Mouse (Mus musculus): ENCODE measurements around the gene Higd2a. TPM values are rescaled to one million over a fixed set of nuclear protein-coding genes. Genes with fewer than 3 reads are reported as not detected.

Higd2a gene
- polyA plus RNA-seq, 1 experiment from 2014 or later: 260 TPM

- H3K36me3 ChIP-seq (ENCODE audit: control insufficient read depth, insufficient read depth, low read length): peaks cover 12% of the 10 kb centered on the region; the same call in 1 of the 2 replicates
- ATAC-seq: peak; percentile 95
- peaks cover 7% of the 10 kb centered on the region for H3K4me1 ChIP-seq (ENCODE audit: control insufficient read depth, insufficient read depth, low read length)
- peak within 1 kb of the TSS; percentile 95 for H3K4me3 ChIP-seq (ENCODE audit: low read length)
- H3K27me3 ChIP-seq (replicated peaks; ENCODE audit: control insufficient read depth, insufficient read depth, low read length): no peaks in the 10 kb centered on the region
- H3K9me3 ChIP-seq (ENCODE audit: control insufficient read depth, low read length): no peaks in the 10 kb centered on the region
- WGBS: under 1% methylated on average over 27 of the region's 27 CpGs
- peak within 1 kb of the TSS; percentile 97 for H3K9ac ChIP-seq (ENCODE audit: low read depth, low read length)
- peak within 1 kb of the TSS; percentile 80 for H3K4me2 ChIP-seq (ENCODE audit: low read depth, low read length)
- peak within 1 kb of the TSS; percentile 58 for H3K27ac ChIP-seq (ENCODE audit: low read length)
These were observed 24.8 kb upstream of the Higd2a start, which contains the start of gene 4833439L19Rik for GRCm38 (mm10) chr13:54565201-54565581. 4833439L19Rik (minus strand) TSS chr13:54565435.

GRCm38 (mm10) chr13:54565594-54566345 lies 24.2 kb upstream of the Higd2a start:
- Histone ChIP-seq H3K4me2 (ENCODE audit: low read depth, low read length) (peak overlapping the region; percentile 78), H3K4me3 (ENCODE audit: low read length) (peak overlapping the region; percentile 95), H3K36me3 (ENCODE audit: control insufficient read depth, insufficient read depth, low read length) (peaks cover 6% of the 10 kb centered on the region; the same call in 1 of the 2 replicates), H3K27me3 (replicated peaks; ENCODE audit: control insufficient read depth, insufficient read depth, low read length) (no peaks in the 10 kb centered on the region), H3K9ac (ENCODE audit: low read depth, low read length) (0 out of 2 replicates have a peak overlapping the region, but pooled peaks have one; percentile 31), H3K27ac (ENCODE audit: low read length) (peak overlapping the region; percentile 53), H3K9me3 (ENCODE audit: control insufficient read depth, low read length) (no peaks in the 10 kb centered on the region), H3K4me1 (ENCODE audit: control insufficient read depth, insufficient read depth, low read length) (peaks cover 7% of the 10 kb centered on the region)
- 43% methylated on average over 8 of the region's 8 CpGs for WGBS
- ATAC-seq: peak; percentile 63

DNA sequence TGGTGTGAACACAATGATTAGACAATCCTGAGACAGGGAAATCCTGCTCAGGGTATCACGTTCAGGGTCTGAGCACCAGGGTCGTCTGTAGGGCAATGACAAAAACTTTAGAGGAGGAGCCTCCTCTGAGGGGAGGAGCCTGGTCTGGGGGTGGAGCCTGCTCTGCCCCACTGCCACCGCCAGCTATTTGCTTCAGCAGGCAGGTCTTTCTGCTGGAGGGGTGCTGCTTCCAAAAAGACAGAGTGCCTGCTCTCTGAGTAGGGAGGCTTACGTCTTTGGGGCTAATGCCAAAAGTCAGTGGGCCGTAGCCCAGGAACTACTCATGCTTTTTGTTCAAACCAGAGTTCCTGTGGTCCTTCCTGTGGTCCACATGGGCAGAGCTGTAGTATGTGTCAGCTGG lies 21.6 kb upstream of the Higd2a start:
- Histone ChIP-seq H3K36me3 (ENCODE audit: control insufficient read depth, insufficient read depth, low read length) (no peaks in the 10 kb centered on the region), H3K27ac (ENCODE audit: low read length) (no peak overlapping the region), H3K9ac (ENCODE audit: low read depth, low read length) (no peak overlapping the region), H3K9me3 (ENCODE audit: control insufficient read depth, low read length) (no peaks in the 10 kb centered on the region), H3K4me1 (ENCODE audit: control insufficient read depth, insufficient read depth, low read length) (peaks cover 7% of the 10 kb centered on the region), H3K4me2 (ENCODE audit: low read depth, low read length) (no peak overlapping the region), H3K4me3 (ENCODE audit: low read length) (no peak overlapping the region), H3K27me3 (replicated peaks; ENCODE audit: control insufficient read depth, insufficient read depth, low read length) (no peaks in the 10 kb centered on the region)
- 55% methylated on average over 5 of the region's 5 CpGs for WGBS
- ATAC-seq: no peak

GRCm38 (mm10) chr13:54569282-54569681 lies 20.7 kb upstream of the Higd2a start:
- H3K4me3 ChIP-seq (ENCODE audit: low read length): no peak overlapping the region
- H3K27me3 ChIP-seq (replicated peaks; ENCODE audit: control insufficient read depth, insufficient read depth, low read length): no peaks in the 10 kb centered on the region
- WGBS: 41% methylated on average over 1 of the region's 1 CpGs
- H3K36me3 ChIP-seq (ENCODE audit: control insufficient read depth, insufficient read depth, low read length): no peaks in the 10 kb centered on the region
- H3K27ac ChIP-seq (ENCODE audit: low read length): no peak overlapping the region
- H3K9ac ChIP-seq (ENCODE audit: low read depth, low read length): no peak overlapping the region
- H3K9me3 ChIP-seq (ENCODE audit: control insufficient read depth, low read length): no peaks in the 10 kb centered on the region
- no peak overlapping the region for H3K4me2 ChIP-seq (ENCODE audit: low read depth, low read length)
- ATAC-seq: no peak
- peaks cover 3% of the 10 kb centered on the region for H3K4me1 ChIP-seq (ENCODE audit: control insufficient read depth, insufficient read depth, low read length)

GRCm38 (mm10) chr13:54570736-54571135 lies 19.3 kb upstream of the Higd2a start:
- Histone ChIP-seq H3K27ac (ENCODE audit: low read length) (no peak overlapping the region), H3K4me3 (ENCODE audit: low read length) (no peak overlapping the region), H3K9ac (ENCODE audit: low read depth, low read length) (no peak overlapping the region), H3K9me3 (ENCODE audit: control insufficient read depth, low read length) (no peaks in the 10 kb centered on the region), H3K36me3 (ENCODE audit: control insufficient read depth, insufficient read depth, low read length) (no peaks in the 10 kb centered on the region), H3K27me3 (replicated peaks; ENCODE audit: control insufficient read depth, insufficient read depth, low read length) (no peaks in the 10 kb centered on the region), H3K4me2 (ENCODE audit: low read depth, low read length) (no peak overlapping the region), H3K4me1 (ENCODE audit: control insufficient read depth, insufficient read depth, low read length) (peaks cover 6% of the 10 kb centered on the region; the same call in 1 of the 2 replicates)
- 79% methylated on average over 4 of the region's 4 CpGs for WGBS
- ATAC-seq: no peak

DNA sequence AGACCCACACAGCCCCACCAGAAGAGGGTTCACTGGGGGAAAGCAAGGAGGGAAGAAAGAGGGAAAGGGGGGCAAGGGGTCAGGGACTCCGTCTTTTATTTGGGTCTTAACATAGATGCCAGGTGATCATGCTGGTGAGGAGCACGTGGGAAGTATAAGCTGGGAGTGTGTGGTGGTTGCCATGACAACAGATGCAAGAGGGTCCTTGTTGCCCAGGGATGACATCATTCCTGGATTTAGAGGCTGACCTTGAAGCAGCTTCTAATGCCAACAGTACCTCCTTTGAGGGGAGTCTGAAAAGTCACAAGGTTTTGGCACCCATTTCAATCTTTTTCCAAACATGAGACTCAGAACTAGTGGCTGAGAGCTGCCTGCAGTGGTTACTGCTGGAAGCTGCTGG lies 18.4 kb upstream of the Higd2a start:
- Histone ChIP-seq H3K36me3 (ENCODE audit: control insufficient read depth, insufficient read depth, low read length) (no peaks in the 10 kb centered on the region), H3K4me2 (ENCODE audit: low read depth, low read length) (no peak overlapping the region), H3K27ac (ENCODE audit: low read length) (no peak overlapping the region), H3K9ac (ENCODE audit: low read depth, low read length) (no peak overlapping the region), H3K4me1 (ENCODE audit: control insufficient read depth, insufficient read depth, low read length) (peaks cover 12% of the 10 kb centered on the region), H3K27me3 (replicated peaks; ENCODE audit: control insufficient read depth, insufficient read depth, low read length) (no peaks in the 10 kb centered on the region), H3K4me3 (ENCODE audit: low read length) (no peak overlapping the region), H3K9me3 (ENCODE audit: control insufficient read depth, low read length) (no peaks in the 10 kb centered on the region)
- no peak for ATAC-seq
- 34% methylated on average over 2 of the region's 2 CpGs for WGBS

- H3K4me3 ChIP-seq (ENCODE audit: low read length): no peak overlapping the region
- H3K9me3 ChIP-seq (ENCODE audit: control insufficient read depth, low read length): no peaks in the 10 kb centered on the region
- H3K27ac ChIP-seq (ENCODE audit: low read length): no peak overlapping the region
- no peaks in the 10 kb centered on the region for H3K36me3 ChIP-seq (ENCODE audit: control insufficient read depth, insufficient read depth, low read length)
- H3K4me1 ChIP-seq (ENCODE audit: control insufficient read depth, insufficient read depth, low read length): peaks cover 12% of the 10 kb centered on the region
- no peak overlapping the region for H3K4me2 ChIP-seq (ENCODE audit: low read depth, low read length)
- H3K27me3 ChIP-seq (replicated peaks; ENCODE audit: control insufficient read depth, insufficient read depth, low read length): no peaks in the 10 kb centered on the region
- no peak overlapping the region for H3K9ac ChIP-seq (ENCODE audit: low read depth, low read length)
- ATAC-seq: no peak
- 77% methylated on average over 4 of the region's 4 CpGs for WGBS
These were observed 17.4 kb upstream of the Higd2a start for GRCm38 (mm10) chr13:54572621-54573020.

- ATAC-seq: peak; percentile 91
- Histone ChIP-seq H3K4me3 (ENCODE audit: low read length) (peak within 1 kb of the TSS; percentile 98), H3K36me3 (ENCODE audit: control insufficient read depth, insufficient read depth, low read length) (no peaks in the 10 kb centered on the region), H3K4me1 (ENCODE audit: control insufficient read depth, insufficient read depth, low read length) (peaks cover 12% of the 10 kb centered on the region), H3K9me3 (ENCODE audit: control insufficient read depth, low read length) (no peaks in the 10 kb centered on the region), H3K9ac (ENCODE audit: low read depth, low read length) (peak within 1 kb of the TSS; percentile 97), H3K27ac (ENCODE audit: low read length) (peak within 1 kb of the TSS; percentile 90), H3K4me2 (ENCODE audit: low read depth, low read length) (peak within 1 kb of the TSS; percentile 90), H3K27me3 (replicated peaks; ENCODE audit: control insufficient read depth, insufficient read depth, low read length) (no peaks in the 10 kb centered on the region)
- under 1% methylated on average over 55 of the region's 55 CpGs for WGBS
These were observed 15.0 kb upstream of the Higd2a start, which contains the start of gene Arl10 for GRCm38 (mm10) chr13:54574854-54575481. Arl10 (plus strand) TSS chr13:54575015.

GRCm38 (mm10) chr13:54575489-54575888 lies 14.5 kb upstream of the Higd2a start:
- ATAC-seq: peak; percentile 32
- peak overlapping the region; percentile 90 for H3K27ac ChIP-seq (ENCODE audit: low read length)

More at GRCm38 (mm10) chr13:54575489-54575888, 14.5 kb upstream of the Higd2a start:
- Histone ChIP-seq H3K27me3 (replicated peaks; ENCODE audit: control insufficient read depth, insufficient read depth, low read length) (no peaks in the 10 kb centered on the region), H3K9ac (ENCODE audit: low read depth, low read length) (peak overlapping the region; percentile 97), H3K4me2 (ENCODE audit: low read depth, low read length) (peak overlapping the region; percentile 90), H3K9me3 (ENCODE audit: control insufficient read depth, low read length) (no peaks in the 10 kb centered on the region), H3K4me1 (ENCODE audit: control insufficient read depth, insufficient read depth, low read length) (peaks cover 12% of the 10 kb centered on the region), H3K36me3 (ENCODE audit: control insufficient read depth, insufficient read depth, low read length) (peaks cover under 1% of the 10 kb centered on the region; the same call in 1 of the 2 replicates), H3K4me3 (ENCODE audit: low read length) (peak overlapping the region; percentile 98)
- WGBS: 2% methylated on average over 19 of the region's 19 CpGs
